Mouse (Mus musculus) adrenal gland, adult 2 months (tissue): ENCODE measurements around the gene Myocd. TPM values are rescaled to one million over a fixed set of nuclear protein-coding genes. Genes with fewer than 3 reads are reported as not detected.
A peak's percentile ranks its signal among the peaks of the same experiment; 100 is the strongest.

Experiments
- DNase-seq: peaks from one replicate; pipeline ENCODE4 v3.0.0; 2021
- polyA plus RNA-seq: library from polyadenylated mRNA; depleted of rRNA; stranded (reverse); fragments of >200 nt; gene quantifications from 2 replicates; pipeline ENCODE4 v1.2.3, GENCODE M21; 2012
- total RNA-seq, 2 experiments: library from RNA; stranded (reverse); gene quantifications; 2 replicates each; pipeline ENCODE4 v1.2.3; 2021

Myocd gene
- total and polyA plus RNA-seq, 3 experiments: 0.24 to 0.46 (median 0.31) TPM

DNA sequence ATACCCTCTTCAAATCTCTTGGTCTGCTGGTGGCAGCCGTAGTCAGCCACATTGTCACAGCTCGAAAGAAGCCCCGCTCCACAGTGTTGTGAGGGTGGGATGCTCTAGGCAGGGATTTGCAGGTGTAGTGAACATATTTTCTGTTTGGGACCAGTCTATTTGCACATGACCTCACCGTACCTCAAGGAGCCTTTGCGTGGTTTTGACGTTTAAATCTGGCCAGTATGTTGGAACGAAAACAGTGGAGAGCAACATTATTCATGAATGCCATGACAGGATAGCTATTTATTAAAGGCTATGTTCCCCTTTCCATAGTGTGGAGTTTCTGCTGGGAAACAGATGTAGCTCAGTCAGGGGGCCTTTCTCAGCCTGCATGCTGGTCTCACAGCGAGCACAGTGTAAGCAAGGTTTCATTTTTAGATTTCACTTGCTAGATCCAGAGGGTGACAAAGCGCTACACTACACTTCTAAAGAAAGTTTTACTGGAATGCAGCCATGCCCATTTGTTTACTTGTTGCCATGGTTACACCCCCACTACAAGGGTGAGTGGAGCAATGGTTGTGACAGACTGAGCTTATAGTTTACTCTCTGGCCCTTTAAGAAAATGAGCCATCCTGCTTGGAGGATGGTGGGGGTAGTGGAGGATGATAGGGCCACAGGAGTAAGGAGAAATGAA is 54.7 kb downstream of the Myocd start:
- peak; percentile 33 for DNase-seq

DNA sequence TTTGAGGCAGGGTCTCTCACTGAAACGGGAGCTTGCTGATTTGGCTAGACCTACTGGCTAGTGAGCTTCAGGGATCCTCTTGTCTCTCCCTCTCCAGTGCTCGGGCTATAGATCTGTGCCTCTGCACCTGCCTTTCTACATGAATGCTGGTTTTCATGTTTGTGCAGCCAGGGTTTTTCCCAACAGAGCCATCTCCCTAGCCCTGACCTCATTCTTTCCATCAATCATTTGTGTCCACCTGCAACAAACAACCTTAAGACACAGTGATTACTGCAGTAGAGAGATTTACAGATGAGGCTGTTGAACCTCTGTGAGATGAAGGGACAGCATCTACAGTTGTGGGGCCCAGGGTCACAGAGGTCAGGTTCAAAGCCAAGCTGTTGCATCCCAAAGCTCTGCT is 56.0 kb downstream of the Myocd start:
- no peak for DNase-seq

DNA sequence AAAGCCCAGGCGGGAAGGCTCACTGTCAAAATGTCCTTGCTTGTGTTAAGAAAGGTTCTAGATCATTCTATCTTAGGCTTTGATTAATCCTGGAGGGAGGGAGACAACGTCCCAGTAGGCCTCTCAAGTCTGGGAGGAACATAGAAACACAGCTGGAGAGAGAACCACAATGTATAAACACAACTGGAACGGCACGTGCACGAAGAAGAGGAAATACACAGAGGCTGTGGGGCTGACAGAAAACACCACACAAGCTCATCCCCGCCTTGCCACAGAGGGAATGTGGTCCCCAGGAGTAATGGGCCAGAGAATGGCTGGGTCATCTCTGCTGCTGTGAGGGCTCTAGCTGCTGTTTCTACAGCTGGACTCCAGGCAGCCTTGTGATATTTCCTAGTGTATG is 58.1 kb downstream of the Myocd start:
- DNase-seq: no peak

DNA sequence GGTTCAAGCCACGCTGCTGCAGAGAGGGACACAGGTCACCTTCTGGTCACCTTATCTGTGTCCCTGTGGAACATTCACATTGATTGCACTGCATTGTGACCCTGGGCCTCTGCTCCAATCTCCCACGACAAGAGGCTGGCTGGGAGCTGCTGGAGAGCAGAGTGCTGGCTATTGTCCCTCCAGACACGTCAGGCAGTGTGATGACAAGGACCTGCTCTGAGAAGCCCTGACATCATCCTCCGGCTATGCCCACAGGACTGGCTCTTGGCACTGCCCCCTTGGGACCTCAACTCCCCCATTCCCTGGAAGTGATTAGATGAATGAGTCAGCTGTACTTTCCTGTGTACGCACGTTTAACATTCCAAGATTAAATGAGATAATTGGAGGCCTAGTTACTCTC is 60.3 kb downstream of the Myocd start:
- peak; percentile 35 for DNase-seq

DNA sequence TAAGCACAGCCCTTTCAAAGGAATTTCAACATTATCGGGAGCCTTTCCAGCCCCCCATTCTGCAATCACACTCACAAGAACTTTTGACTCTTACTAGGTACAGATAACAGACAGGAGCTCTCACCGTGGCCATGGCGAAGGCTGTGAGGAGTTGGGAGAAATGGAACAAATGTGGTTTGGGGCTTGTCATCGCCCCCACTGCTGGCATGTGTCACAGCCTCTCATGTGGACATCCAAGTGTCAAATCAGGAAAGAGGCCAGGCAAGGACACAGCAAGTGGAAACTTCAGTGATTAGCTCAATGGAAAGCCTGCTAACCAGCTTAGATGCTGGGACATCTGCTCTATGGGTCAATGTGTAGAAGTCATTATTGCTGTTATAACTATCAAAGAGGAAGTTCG is 64.5 kb downstream of the Myocd start:
- no peak for DNase-seq

DNA sequence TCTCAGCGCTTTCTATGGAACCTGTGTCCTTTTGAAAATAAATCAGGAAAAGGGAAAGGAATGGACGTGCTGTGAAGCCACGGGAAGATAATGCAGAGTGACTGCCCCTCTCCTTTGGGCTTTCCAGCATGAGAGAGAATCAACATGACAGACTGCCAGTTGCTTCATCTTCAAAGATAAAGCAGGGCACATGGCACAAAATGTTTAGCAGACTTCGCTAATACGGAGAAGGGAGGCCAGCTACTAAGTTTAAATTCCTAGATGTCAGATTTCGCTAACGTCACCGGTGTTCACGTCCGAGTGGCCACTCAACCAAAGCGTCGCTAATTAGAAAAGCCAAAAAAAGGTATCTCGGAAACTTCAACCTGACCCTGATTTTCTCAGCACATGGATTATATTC is 65.1 kb downstream of the Myocd start:
- no peak for DNase-seq

DNA sequence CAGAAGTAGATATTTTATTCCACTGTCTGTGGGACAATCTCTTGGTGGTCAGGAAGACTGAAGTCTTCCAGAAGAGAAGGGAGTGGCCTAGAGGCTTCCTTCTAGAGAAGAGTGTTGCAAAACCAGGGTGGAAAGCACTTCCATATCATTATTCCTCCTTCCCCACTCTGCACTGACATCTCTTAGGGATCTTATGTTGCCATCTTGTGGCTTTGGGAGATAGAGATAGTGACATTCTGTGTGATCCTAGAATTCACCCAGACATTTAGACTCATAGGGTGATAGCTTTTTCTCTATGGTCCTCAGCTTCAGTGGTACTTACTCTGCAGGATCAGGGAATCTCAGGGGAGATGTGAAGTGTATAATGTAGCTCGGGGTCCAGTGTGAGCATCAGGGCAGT is 66.8 kb downstream of the Myocd start:
- no peak for DNase-seq

DNA sequence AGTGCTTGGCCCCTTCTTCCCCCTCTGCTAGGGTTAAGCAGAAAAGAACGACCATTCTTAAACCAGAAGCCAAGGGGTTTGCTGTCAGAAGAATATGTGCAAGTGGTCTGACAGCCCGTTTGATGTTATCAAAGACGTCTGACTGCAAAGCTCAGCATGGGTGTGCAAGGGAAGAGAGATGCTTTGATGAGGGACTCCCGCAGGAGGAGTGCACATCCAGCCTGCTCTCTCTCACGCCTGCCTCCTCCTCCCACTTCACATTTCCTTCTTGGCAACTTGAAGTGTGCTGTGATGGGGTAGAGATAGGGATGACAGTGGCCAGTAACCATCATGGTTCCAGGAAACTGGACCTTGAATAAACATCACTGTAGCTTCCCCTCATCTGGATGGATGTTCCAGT is 67.6 kb downstream of the Myocd start:
- no peak for DNase-seq

DNA sequence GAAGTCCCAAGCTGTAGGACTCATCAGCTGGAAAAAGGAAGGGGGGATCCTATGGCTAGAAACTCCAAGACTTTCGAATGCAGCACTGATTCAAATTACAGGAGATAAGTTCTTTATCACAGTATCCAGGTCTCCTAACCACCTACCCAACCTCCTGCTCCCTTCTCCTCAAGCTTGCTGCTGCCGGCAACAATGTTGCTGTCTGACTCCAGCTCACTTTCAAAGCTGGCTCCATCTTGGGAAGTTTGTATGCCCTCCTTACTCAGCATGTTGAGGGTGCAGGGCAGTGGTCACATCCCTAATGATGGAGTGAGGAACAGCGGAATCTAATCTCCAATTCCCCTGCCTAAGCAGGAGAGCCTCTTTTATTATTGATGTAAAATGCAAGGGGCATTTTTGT is 71.8 kb downstream of the Myocd start:
- DNase-seq: no peak

DNA sequence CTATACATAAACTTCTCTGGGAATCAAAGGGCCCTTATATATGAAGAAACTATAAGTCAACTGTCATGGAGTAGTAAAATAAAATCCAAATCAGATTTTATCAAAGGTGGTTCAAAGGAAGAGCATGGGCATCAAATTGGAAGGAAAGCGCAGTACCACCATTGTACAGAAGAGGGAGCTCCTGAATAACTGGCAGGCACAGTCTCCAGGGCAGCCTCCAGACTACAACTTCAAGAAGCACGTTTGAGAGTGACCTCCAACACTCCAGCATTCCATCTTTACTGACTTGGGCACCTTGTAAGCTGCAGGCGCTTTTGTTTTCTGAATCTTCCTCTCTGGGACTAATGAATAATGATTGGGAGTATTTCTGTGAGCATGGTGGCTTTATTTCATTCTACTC is 72.5 kb downstream of the Myocd start:
- peak; percentile 61 for DNase-seq

DNA sequence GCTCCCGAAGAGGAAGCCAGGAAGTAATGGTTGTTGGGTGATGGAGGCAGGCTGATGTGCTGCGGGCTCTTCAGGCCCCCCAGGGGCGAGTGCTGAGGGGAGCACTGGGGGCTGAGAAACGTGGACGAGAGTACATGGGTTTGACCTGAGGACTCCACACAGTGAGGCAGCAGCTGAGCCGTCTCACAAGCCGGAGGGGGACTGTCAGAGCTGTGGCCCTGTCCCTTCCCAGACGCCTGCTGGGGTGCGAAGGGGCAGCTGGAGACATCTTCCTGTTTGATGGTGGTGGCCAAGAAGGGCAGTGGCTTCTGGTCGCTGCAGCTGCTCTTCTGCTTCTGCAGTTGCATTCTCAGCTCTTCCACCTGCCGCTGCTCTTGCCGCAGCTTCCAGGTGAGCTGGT is 82.8 kb downstream of the Myocd start:
- DNase-seq: no peak

DNA sequence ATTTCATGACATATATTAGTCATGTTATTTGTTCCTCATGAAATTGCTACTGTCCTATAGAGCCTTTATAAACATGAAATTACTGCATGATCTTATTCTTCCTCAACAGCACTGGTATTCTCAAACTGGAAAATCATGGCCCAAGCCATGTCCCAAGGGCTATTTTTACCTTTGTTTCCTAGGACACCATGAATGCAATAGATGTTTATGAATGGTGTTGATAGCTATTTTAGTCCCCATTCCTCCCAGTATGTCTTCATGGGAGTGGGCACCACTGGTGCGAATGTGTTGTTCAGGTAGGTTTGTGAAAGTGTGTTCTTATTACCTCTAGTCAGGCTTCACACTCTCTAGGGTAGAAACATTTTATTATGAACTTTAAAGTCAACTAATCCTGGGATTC is 84.7 kb downstream of the Myocd start:
- DNase-seq: no peak

DNA sequence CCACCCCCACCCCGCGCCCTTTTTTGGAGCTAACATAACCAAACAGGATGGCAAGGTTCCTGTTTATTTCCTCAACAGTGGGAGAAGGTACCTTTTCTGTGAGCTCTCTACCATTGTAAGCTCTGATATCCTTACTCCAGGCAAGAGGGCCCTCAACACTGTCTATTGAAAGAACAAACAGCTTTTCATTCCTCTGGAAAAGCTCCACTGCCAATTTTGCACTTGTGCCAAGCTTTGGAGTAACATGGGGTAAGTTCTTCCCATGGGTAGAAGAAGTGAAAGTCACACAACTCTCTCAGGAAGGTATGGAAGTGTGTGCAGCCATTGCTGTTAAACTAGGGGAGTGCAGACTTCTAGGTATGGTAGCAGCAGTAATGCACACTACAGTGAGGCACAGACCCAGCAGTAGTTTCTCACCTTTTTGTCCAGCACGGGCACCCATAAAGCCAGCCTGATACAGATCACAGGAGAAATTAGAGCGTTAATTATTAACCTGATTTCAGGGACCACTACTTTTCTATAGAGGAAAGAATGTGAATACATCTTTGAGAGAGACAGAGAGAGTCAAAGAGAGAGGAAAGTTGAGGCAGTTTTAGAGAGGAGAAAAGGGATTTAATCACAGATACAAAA is 99.6 kb downstream of the Myocd start:
- DNase-seq: no peak

DNA sequence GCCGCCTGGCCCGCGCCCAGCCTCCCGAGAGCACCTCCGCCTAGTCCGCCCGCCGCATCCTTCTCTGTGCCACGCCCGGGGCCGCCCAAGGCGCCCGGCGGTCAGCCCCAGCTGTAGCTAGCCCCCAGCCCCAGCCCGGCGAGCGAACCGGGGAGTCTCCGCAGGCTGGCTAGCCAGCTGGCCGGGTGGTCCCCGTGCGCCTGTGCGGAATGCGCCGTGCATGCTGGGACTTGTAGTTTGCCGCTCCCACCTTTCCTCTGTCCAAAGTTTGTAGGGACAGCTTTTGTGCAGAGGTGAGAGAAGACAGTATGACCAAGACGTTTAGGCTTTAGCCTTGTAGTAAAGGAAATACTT is 107.0 kb downstream of the Myocd start, which contains the start of gene Arhgap44:
TSS of gene Arhgap44 (minus strand) at position 195 of the 354 bp plus-strand sequence.
- peak; percentile 78 for DNase-seq

DNA sequence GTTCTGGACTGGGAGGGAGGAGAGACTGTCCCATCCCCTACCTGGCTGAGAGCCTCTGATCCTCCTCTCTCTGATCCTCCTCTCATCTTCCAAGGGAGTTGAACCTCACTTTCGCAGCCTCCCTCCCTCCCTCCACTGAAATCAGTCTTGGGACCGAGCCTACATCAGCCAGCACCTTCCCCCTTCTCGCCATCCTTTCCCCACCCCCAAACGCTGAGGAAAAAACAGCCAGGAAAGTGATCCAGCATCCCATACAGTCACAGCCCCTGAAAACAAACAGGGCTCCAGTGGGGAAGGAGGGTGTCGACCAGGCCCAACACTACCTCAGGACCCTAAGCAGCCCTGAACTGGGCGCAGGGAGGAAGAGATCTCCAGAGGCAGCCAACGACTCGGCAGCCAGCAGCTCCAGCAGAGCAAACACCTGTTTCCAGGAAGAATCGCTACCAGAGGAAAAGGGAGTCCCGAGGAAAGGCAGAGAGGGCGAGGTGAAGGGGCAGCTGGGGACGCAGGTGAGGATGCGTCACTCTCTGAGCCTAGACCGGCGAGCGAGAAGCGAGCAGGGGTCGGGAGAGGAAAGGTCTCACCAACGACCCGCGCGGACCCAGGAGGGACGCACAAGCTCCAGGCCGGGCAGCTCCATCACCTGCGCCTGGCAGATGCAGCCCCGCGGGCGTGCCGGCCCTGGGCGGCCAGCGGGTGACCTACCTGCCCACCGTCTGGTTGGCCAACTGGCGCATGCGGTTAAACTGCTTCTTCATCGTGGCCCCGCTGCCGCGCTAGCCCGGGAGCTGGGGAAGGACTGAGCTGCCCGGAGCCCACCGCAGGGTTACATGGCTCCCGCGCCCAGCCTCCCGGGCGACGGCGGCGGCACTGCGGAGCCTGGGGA is 107.7 kb downstream of the Myocd start:
- peak; percentile 5 for DNase-seq

DNA sequence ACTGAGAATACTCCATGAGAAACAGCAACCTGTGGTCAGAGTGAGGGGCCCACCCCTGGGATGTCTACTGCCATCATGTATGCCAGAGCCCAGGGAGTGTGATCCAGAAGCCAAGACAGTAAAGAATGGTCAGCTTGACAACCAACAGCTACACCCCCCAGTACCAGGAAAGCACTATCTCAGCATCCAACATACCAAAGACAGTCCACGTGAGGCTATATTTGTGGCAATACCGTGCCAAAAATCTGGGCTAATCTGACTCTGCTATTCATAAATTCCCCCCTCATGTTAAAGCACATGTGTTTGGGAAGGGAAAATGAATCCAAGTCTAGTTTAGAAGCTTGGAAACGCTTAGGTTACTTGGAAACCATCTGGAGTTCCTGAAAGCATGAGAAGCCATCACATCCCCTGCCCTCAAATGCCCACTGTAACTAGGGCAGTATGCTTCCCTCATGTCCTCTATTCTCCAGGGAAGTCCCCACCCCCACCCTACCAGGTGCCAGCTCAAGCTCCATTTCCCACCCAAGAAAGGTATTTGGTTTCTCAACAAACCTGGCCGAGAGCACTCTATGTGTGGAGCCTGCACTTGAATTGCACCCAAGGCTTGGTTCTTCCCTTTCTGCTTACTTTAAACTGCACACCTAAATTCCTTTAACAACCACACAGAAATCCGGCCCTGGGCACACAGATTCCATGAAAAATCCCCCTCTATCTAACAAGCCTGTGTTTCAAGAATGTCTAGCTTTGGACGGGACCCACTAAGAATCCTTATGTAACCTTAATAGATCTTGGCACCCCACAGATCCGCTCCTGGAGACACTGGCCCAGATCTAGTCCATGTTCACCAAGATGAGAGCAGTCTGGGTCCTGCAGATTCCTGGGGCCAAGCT is 108.6 kb downstream of the Myocd start:
- no peak for DNase-seq

DNA sequence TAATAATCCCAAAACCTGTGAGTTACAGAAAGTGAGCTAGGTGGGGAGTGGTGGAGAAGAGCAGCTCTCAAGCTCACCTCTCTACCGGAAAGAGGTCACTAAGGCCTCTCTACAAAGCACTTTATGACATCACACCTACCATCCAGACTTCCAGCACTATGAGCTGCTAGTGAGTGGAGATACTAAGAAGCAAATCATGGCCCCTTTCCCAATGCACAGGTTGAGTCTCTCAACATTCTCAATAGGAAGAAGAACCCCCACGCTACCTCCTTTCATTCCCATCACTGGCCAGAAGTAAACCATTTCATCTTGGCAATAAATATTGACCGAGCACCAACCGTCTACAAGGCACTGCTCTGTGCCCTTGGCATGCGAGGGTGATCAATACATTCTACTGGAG is 110.0 kb downstream of the Myocd start, which contains the start of gene 1700086D15Rik:
TSS of gene 1700086D15Rik (minus strand) at position 101 of the 400 bp plus-strand sequence.
- no peak for DNase-seq

DNA sequence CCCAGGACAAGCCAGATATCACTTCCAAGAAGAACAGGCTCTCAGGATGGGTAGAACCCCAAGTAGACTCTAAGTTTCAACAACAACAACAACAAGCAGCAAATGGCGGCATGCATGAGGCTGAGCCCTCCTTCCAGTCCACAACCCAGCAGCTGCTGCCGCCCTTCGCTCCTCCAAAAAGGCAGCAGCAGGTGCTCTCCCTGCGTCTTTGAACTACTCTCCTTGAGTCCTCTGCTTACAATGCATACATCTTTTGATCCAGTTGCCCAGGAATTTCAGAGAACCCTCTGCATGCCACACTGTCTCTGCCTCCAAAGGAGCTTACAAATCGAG is 111.2 kb downstream of the Myocd start:
- no peak for DNase-seq

DNA sequence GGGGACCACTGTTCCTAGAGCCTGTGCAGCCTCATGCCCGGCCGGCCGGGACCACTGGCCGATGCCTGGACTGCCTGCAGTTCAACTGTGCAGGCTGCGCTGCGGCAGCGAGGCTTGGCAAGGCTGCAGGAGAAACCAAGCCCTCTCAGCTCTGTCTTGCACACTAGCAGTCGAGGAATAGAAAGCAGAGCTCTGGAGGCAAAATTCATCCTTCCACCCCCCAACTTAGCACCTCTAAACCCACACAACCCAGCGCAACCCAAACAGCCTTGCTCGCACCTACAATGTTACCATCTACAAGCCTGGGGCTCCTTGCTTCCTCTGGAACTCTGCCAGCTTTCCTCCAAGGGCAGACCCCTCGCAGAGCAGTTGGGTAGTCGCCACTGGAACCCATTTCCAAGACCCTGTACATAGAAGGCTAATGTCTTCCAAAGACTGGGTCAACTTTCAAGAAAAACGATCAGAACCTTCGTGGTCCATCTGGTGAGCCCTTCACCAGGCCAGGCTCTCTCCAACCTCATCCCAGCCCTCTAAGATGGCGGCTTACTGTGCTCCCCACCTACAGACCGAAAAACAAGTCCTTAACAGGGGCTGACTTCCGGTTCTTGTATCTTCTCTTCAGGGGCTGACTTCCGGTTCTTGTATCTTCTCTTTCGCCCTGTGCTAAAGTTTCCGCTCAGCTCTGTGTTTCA is 111.7 kb downstream of the Myocd start:
- DNase-seq: no peak

DNA sequence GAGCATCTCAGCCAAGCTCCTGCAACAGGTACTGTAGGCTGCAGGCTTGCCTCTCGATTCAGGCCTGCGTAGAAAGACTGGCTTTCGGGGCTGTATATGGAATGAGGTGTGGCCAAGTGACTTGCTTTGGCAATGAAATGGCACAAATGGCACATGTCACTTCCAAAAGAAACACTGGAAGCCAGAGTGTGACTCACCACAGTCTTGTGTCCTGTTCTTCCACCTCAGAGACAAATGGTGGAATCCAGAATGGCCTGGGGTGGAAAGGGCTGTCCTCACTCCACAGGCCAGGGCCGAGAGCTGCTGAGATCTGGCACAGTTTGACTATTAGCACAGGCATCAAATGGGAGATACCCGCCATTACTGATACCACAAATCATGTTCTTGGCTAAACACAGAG is 116.8 kb downstream of the Myocd start:
- DNase-seq: no peak

DNA sequence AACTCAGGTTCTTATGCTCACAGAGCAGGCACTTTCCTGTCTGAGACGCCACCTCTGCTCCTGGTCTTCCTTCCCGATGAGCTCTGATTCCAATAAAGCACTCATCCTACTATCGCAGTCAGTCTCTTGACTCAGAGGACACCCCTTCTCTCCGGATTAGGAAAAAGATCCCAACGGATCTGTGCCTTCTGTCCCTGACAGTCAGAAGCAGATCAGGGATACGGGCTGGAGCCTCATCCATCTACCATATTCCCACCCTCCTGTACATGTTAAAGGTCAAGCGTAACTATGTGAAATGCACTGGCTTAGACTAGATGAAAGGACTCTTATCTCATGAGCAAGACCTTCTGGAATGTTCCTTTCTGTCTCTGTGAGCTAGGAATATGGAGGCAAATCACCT is 121.3 kb downstream of the Myocd start:
- no peak for DNase-seq
